Mouse (Mus musculus) gastrocnemius, adult 8-10 months (tissue): Measurements from ENCODE around the gene Xaf1. TPM values are rescaled to one million over a fixed set of nuclear protein-coding genes. Genes with fewer than 3 reads are reported as not detected.

Source experiments
- DNase-seq, 2 experiments: peaks; one replicate each; pipeline ENCODE4 v3.0.0; 2022; ENCODE audit warnings: low spot score in 2 of 2
- total RNA-seq, 4 experiments: library from RNA; stranded (reverse); gene quantifications; 2 replicates each; pipeline ENCODE4 v1.2.4; 2022

Gene Xaf1
- total RNA-seq, 4 experiments from 2014 or later: 1.4 to 3.4 (median 2.5) TPM

GRCm38 (mm10) chr11:72361385-72362346 lies 60.2 kb downstream of the Xaf1 start:
- no peak for DNase-seq

GRCm38 (mm10) chr11:72362347-72362741 lies 60.9 kb downstream of the Xaf1 start, which contains the start of gene Tekt1:
TSS of gene Tekt1 (minus strand) at chr11:72362442.
- DNase-seq: no peak

Other genes with a start within 250 kb of the Xaf1 start
- gene Pitpnm3, start 165.9 kb upstream of the Xaf1 start, total RNA-seq: 1 to 10 TPM in 2 of 4 experiments, under 1 TPM in 2; 0.88 to 1.5 (median 1.0) TPM
- gene Gm43951, start 94.8 kb upstream of the Xaf1 start, total RNA-seq: under 1 TPM in 1 of 4 experiments, not detected in 3; 0.16 TPM
- 1 to 10 TPM; 1.0 to 2.6 (median 1.6) TPM for gene 4933427D14Rik, start 94.2 kb upstream of the Xaf1 start, total RNA-seq
- gene Txndc17, start 94.1 kb upstream of the Xaf1 start, total RNA-seq: 10 to 100 TPM; 25.3 to 37.6 (median 29.8) TPM
- gene Med31, start 86.0 kb upstream of the Xaf1 start, total RNA-seq: 1 to 10 TPM; 5.2 to 7.5 (median 6.5) TPM
- not detected for gene Slc13a5, start 34.4 kb upstream of the Xaf1 start, total RNA-seq
- not detected for gene Fbxo39, start 12.8 kb downstream of the Xaf1 start, total RNA-seq
- 1 to 10 TPM in 3 of 4 experiments, under 1 TPM in 1; 0.92 to 3.3 (median 2.5) TPM for gene Tekt1, start 60.8 kb downstream of the Xaf1 start, total RNA-seq
- 100 to 1,000 TPM; 270 to 439 (median 347) TPM for gene Smtnl2, start 110.1 kb downstream of the Xaf1 start, total RNA-seq
- gene Ggt6, start 133.9 kb downstream of the Xaf1 start, total RNA-seq: 1 to 10 TPM; 1.9 to 5.4 (median 3.8) TPM
- 10 to 100 TPM; 54.6 to 66.0 (median 57.1) TPM for gene Mybbp1a, start 139.7 kb downstream of the Xaf1 start, total RNA-seq
- 10 to 100 TPM; 32.1 to 69.6 (median 54.1) TPM for gene Spns2, start 188.3 kb downstream of the Xaf1 start, total RNA-seq
- under 1 TPM in 3 of 4 experiments, not detected in 1; 0.29 to 0.38 (median 0.31) TPM for gene Spns3, start 248.9 kb downstream of the Xaf1 start, total RNA-seq